8 mouse cellular contexts compared by ENCODE assay signal in genomic region chr10:20170605-20171088, GRCm38 (mm10). TPM values are rescaled to one million over a fixed set of nuclear protein-coding genes. Genes with fewer than 3 reads are reported as not detected.
DNase-seq lines count a peak whose midpoint lies in the region; ATAC-seq and TF ChIP-seq lines count a peak whose summit lies in the region.

No protein-coding gene starts in this region.

- peaks cover 14% of the 10 kb centered on the region for H3K27me3 ChIP-seq in forebrain, embryonic 10.5 days (ENCODE audit: poor library complexity, severe bottlenecking)
- H3K27me3 ChIP-seq in heart, embryonic 14.5 days (ENCODE audit: control insufficient read depth, insufficient read depth, low read length) = no peaks in the 10 kb centered on the region
- no peaks in the 10 kb centered on the region for H3K27me3 ChIP-seq in kidney, postnatal 0 days (ENCODE audit: insufficient read depth, low read length)
- no peaks in the 10 kb centered on the region for H3K27me3 ChIP-seq in limb, embryonic 14.5 days (ENCODE audit: control insufficient read depth, insufficient read depth, low read length)
- peaks cover 27% of the 10 kb centered on the region for H3K27me3 ChIP-seq in midbrain, embryonic 13.5 days
- H3K27me3 ChIP-seq in stomach, postnatal 0 days (ENCODE audit: control insufficient read depth, insufficient read depth, low read length) = no peaks in the 10 kb centered on the region

- peak overlapping the region; percentile 68 for H3K4me2 ChIP-seq in heart, embryonic 14.5 days (ENCODE audit: low read length)
- H3K4me2 ChIP-seq in kidney, postnatal 0 days (ENCODE audit: low read length) = peak overlapping the region; percentile 37
- H3K4me2 ChIP-seq in limb, embryonic 14.5 days (replicated peaks; ENCODE audit: low read depth, low read length, severe bottlenecking) = peak overlapping the region; percentile 40; the same call in 1 of the 2 replicates
- peak overlapping the region; percentile 64 for H3K4me2 ChIP-seq in midbrain, embryonic 13.5 days (replicated peaks)
- H3K4me2 ChIP-seq in stomach, postnatal 0 days (replicated peaks; ENCODE audit: low read depth) = peak overlapping the region; percentile 50

- TF ChIP-seq POLR2A in limb, embryonic 14.5 days (IDR thresholded peaks at IDR 0.05; ENCODE audit: borderline replicate concordance, extremely low read depth, insufficient read depth, insufficient read length) = no peak

- peak overlapping the region; percentile 63 for H3K27ac ChIP-seq in forebrain, embryonic 10.5 days
- 0 out of 4 replicates have a peak overlapping the region, but pooled peaks of 1 of the 2 experiments have one; percentile 20 for H3K27ac ChIP-seq in heart, embryonic 14.5 days (replicated peaks in 1 of 2; ENCODE audit: control insufficient read depth in 1 of 2, insufficient read depth in 1 of 2, low read depth in 2 of 2, low read length in 2 of 2)
- no peak overlapping the region for H3K27ac ChIP-seq in kidney, postnatal 0 days
- no peak overlapping the region for H3K27ac ChIP-seq in limb, embryonic 14.5 days (replicated peaks; ENCODE audit: low read depth, low read length)
- peak overlapping the region; percentile 82 for H3K27ac ChIP-seq in midbrain, embryonic 13.5 days
- H3K27ac ChIP-seq in stomach, postnatal 0 days (replicated peaks) = peak overlapping the region; percentile 83

- H3K36me3 ChIP-seq in forebrain, embryonic 10.5 days (replicated peaks) = no peaks in the 10 kb centered on the region
- H3K36me3 ChIP-seq in heart, embryonic 14.5 days (ENCODE audit: control insufficient read depth, insufficient read depth, low read length) = no peaks in the 10 kb centered on the region
- H3K36me3 ChIP-seq in kidney, postnatal 0 days (ENCODE audit: insufficient read depth, low read length) = no peaks in the 10 kb centered on the region
- H3K36me3 ChIP-seq in limb, embryonic 14.5 days (ENCODE audit: control insufficient read depth, insufficient read depth, low read length) = no peaks in the 10 kb centered on the region
- H3K36me3 ChIP-seq in midbrain, embryonic 13.5 days = no peaks in the 10 kb centered on the region
- no peaks in the 10 kb centered on the region for H3K36me3 ChIP-seq in stomach, postnatal 0 days (ENCODE audit: control insufficient read depth, insufficient read depth, low read length)

- ATAC-seq in heart, embryonic 14.5 days (ENCODE audit: insufficient number of reproducible peaks, insufficient read depth, low FRiP score, low read depth) = peak; percentile 84
- ATAC-seq in kidney, postnatal 0 days (replicated peaks; ENCODE audit: low FRiP score, low read depth) = peak; percentile 93
- ATAC-seq in limb, embryonic 14.5 days (ENCODE audit: low FRiP score, low read depth) = peak; percentile 86
- peak; percentile 98 for ATAC-seq in midbrain, embryonic 13.5 days
- ATAC-seq in stomach, postnatal 0 days (ENCODE audit: low FRiP score, low TSS enrichment) = peak; percentile 93

- no peak for TF ChIP-seq EP300 in stomach, postnatal 0 days (optimal IDR thresholded peaks at IDR 0.05)

- peak; percentile 90 for TF ChIP-seq CTCF in kidney, postnatal 0 days (IDR thresholded peaks at IDR 0.05; ENCODE audit: low read depth)
- peak; percentile 95 for TF ChIP-seq CTCF in stomach, postnatal 0 days (IDR thresholded peaks at IDR 0.05; ENCODE audit: low read depth)

- no peaks in the 10 kb centered on the region for H3K9me3 ChIP-seq in forebrain, embryonic 10.5 days
- H3K9me3 ChIP-seq in heart, embryonic 14.5 days (ENCODE audit: control insufficient read depth, low read length) = no peaks in the 10 kb centered on the region
- H3K9me3 ChIP-seq in kidney, postnatal 0 days (replicated peaks; ENCODE audit: low read length) = no peaks in the 10 kb centered on the region
- no peaks in the 10 kb centered on the region for H3K9me3 ChIP-seq in limb, embryonic 14.5 days (ENCODE audit: control insufficient read depth, low read length)
- no peaks in the 10 kb centered on the region for H3K9me3 ChIP-seq in midbrain, embryonic 13.5 days
- H3K9me3 ChIP-seq in stomach, postnatal 0 days (ENCODE audit: control insufficient read depth, low read length) = no peaks in the 10 kb centered on the region

- peak; percentile 25 for DNase-seq in 3T3-L1 (ENCODE audit: low read depth, low spot score)
- DNase-seq in brain, embryonic 18.5 days (ENCODE audit: low read depth, low spot score) = peak; percentile 49
- peak; percentile 82 for DNase-seq in forebrain, embryonic 10.5 days (ENCODE audit: extremely low spot score, low spot score)
- peak; percentile 88 for DNase-seq in kidney, postnatal 0 days (ENCODE audit: low spot score)
- DNase-seq in limb, embryonic 14.5 days (ENCODE audit: low spot score) = peak; percentile 73
- DNase-seq in stomach, postnatal 0 days (ENCODE audit: low spot score) = peak; percentile 85

- H3K4me1 ChIP-seq in forebrain, embryonic 10.5 days = peaks cover 25% of the 10 kb centered on the region
- H3K4me1 ChIP-seq in heart, embryonic 14.5 days (ENCODE audit: control insufficient read depth in 2 of 2, insufficient read depth in 2 of 2, low read length in 2 of 2) = peaks cover 5 to 13% of the 10 kb centered on the region in 2 experiments
- peaks cover 4% of the 10 kb centered on the region; the same call in 1 of the 2 replicates for H3K4me1 ChIP-seq in kidney, postnatal 0 days (replicated peaks; ENCODE audit: insufficient read depth, low read length)
- H3K4me1 ChIP-seq in limb, embryonic 14.5 days (ENCODE audit: control insufficient read depth, insufficient read depth, low read length) = peaks cover 7% of the 10 kb centered on the region
- peaks cover 21% of the 10 kb centered on the region for H3K4me1 ChIP-seq in midbrain, embryonic 13.5 days (replicated peaks)
- H3K4me1 ChIP-seq in stomach, postnatal 0 days (replicated peaks; ENCODE audit: control insufficient read depth, insufficient read depth) = peaks cover 4% of the 10 kb centered on the region; the same call in 1 of the 2 replicates

- peak overlapping the region; percentile 44; the same call in 1 of the 2 replicates for H3K9ac ChIP-seq in heart, embryonic 14.5 days (ENCODE audit: low read length)
- H3K9ac ChIP-seq in kidney, postnatal 0 days (ENCODE audit: low read depth, low read length) = no peak overlapping the region
- H3K9ac ChIP-seq in limb, embryonic 14.5 days (ENCODE audit: low read depth, low read length, severe bottlenecking) = no peak overlapping the region
- H3K9ac ChIP-seq in midbrain, embryonic 13.5 days (replicated peaks) = peak overlapping the region; percentile 48
- H3K9ac ChIP-seq in stomach, postnatal 0 days (ENCODE audit: low read length) = peak overlapping the region; percentile 35; the same call in 1 of the 2 replicates

- 43% methylated on average over 11 of the region's 11 CpGs for WGBS in forebrain, embryonic 10.5 days
- 42% methylated on average over 11 of the region's 11 CpGs for WGBS in heart, embryonic 14.5 days
- 41% methylated on average over 11 of the region's 11 CpGs for WGBS in kidney, postnatal 0 days
- 45% methylated on average over 11 of the region's 11 CpGs for WGBS in limb, embryonic 14.5 days
- WGBS in midbrain, embryonic 13.5 days = 13% methylated on average over 11 of the region's 11 CpGs
- 24% methylated on average over 11 of the region's 11 CpGs for WGBS in stomach, postnatal 0 days

- H3K4me3 ChIP-seq in forebrain, embryonic 10.5 days = peak overlapping the region; percentile 38
- peak overlapping the region in 1 of 2 experiments; percentile 25; a peak in 2 of 4 replicates for H3K4me3 ChIP-seq in heart, embryonic 14.5 days (ENCODE audit: control insufficient read depth in 1 of 2, insufficient read depth in 1 of 2, low read depth in 1 of 2, low read length in 2 of 2)
- no peak overlapping the region for H3K4me3 ChIP-seq in kidney, postnatal 0 days (replicated peaks; ENCODE audit: low read depth, low read length)
- H3K4me3 ChIP-seq in limb, embryonic 14.5 days (replicated peaks; ENCODE audit: low read length) = 0 out of 2 replicates have a peak overlapping the region, but pooled peaks have one; percentile 12
- H3K4me3 ChIP-seq in midbrain, embryonic 13.5 days (replicated peaks) = peak overlapping the region; percentile 37
- peak overlapping the region; percentile 22 for H3K4me3 ChIP-seq in stomach, postnatal 0 days (ENCODE audit: low read depth, low read length)

RNA-seq across cellular contexts. Expression of gene Map7, which starts 22.4 kb away (rescaled TPM):
- polyA plus RNA-seq in forebrain, embryonic 10.5 days (2016; fragmentation: Nextera tagmentation; extraction: Ambion mirVana) = 9.1 and 10.9 TPM in 2 replicates
- polyA plus RNA-seq in heart, embryonic 14.5 days (2014; fragmentation: Nextera tagmentation; extraction: Ambion mirVana) = 5.2 and 6.6 TPM in 2 replicates
- 31.2 and 35.4 TPM in 2 replicates for polyA plus RNA-seq in kidney, postnatal 0 days (2015; fragmentation: Nextera tagmentation; extraction: Ambion mirVana)
- polyA plus RNA-seq in limb, embryonic 14.5 days (2012; rRNA removed) = 6.2 and 6.3 TPM in 2 replicates
- 8.6 and 9.7 TPM in 2 replicates for polyA plus RNA-seq in limb, embryonic 14.5 days (2014; fragmentation: Nextera tagmentation; extraction: Ambion mirVana)
- polyA plus RNA-seq in midbrain, embryonic 13.5 days (2015; fragmentation: Nextera tagmentation; extraction: Ambion mirVana) = 5.1 and 5.8 TPM in 2 replicates
- polyA plus RNA-seq in stomach, postnatal 0 days (2015; fragmentation: Nextera tagmentation; extraction: Ambion mirVana) = 23.0 TPM in 2 replicates

Comparison
In these comparisons a context has a peak if more than half of its experiments do, and no peak if none do; other contexts are left out.
1. DNase-seq: peak in every context shown above with its lines; median percentile 88 in kidney, postnatal 0 days; 85 in stomach, postnatal 0 days; 82 in forebrain, embryonic 10.5 days; 73 in limb, embryonic 14.5 days; 49 in brain, embryonic 18.5 days; 25 in 3T3-L1.
2. H3K27ac ChIP-seq: peak in forebrain, embryonic 10.5 days (single experiment), midbrain, embryonic 13.5 days (single experiment) and stomach, postnatal 0 days (single experiment); none in kidney, postnatal 0 days (single experiment) and limb, embryonic 14.5 days (single experiment).
3. H3K9ac ChIP-seq: peak in heart, embryonic 14.5 days (single experiment), midbrain, embryonic 13.5 days (single experiment) and stomach, postnatal 0 days (single experiment); none in kidney, postnatal 0 days (single experiment) and limb, embryonic 14.5 days (single experiment).
4. Peak in every context shown above with its lines, with median percentiles within 50 percentile points of each other: ATAC-seq and H3K4me2 ChIP-seq.